Mouse (Mus musculus) kidney, adult 2 months (tissue): ENCODE measurements around the gene Gm3488.
"Not testable (repeated sequence)": the region's sequence is repeated elsewhere in the genome, so short reads cannot be mapped to it uniquely, and the experiment has no call there.

Experiments
- CTCF ChIP-seq: fragments of 200-500 bp; conservative IDR thresholded peaks from 2 replicates; pipeline ENCODE4 v1.5.1; 2011; ENCODE audit warnings: low read depth, mild to moderate bottlenecking, control low read depth, low read length, moderate library complexity, mixed read lengths; ENCODE audit not compliant: insufficient read depth, insufficient read length
- POLR2A ChIP-seq: fragments of 200-500 bp; IDR thresholded peaks from one replicate; pipeline ENCODE4 v1.6.1; 2011; ENCODE audit warnings: low read depth, low read length, control low read depth

DNA sequence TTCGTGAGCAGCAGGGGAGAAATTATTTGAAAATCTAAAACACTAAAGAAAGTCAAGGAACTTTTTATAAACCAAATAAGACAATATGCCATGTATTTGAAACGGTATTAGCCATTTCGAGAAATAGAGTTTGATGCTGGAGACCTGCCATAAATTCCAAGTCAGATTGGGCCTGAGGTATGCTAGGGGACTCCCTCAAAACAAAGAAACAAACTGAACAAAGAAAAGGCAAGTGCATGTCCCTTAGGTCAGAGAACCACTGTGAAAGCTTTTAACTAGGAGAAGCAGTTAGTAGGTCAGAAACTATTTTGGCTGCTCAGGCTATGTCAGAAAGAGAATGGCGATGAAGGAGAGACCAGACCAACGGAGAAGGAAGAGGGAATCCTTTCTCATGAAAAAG, 17.6 kb upstream of the Gm3488 start, which contains the start of gene Gm3187:
- TF ChIP-seq CTCF, POLR2A: not testable (repeated sequence)
